Mouse (Mus musculus) lung, adult 2 months (tissue): ENCODE data around the gene Ahsg.

ENCODE experiments used
- CTCF ChIP-seq: fragments of 200-500 bp; IDR thresholded peaks from 2 replicates; pipeline ENCODE4 v1.5.1; 2011; ENCODE audit warnings: mild to moderate bottlenecking, low read length, control low read depth; ENCODE audit not compliant: insufficient read depth
- POLR2A ChIP-seq: fragments of 200-500 bp; IDR thresholded peaks from 2 replicates; pipeline ENCODE4 v1.6.1; 2011; ENCODE audit warnings: low read depth, mild to moderate bottlenecking, control low read depth, low read length, borderline replicate concordance; ENCODE audit errors: extremely low read depth

GRCm38 (mm10) chr16:22891733-22892154 is 667 bp downstream of the Ahsg start:
- TF ChIP-seq CTCF: no peak
- no peak for TF ChIP-seq POLR2A
